Mouse (Mus musculus) heart, adult 8-10 months (tissue): ENCODE measurements at regions not wholly inside any gene's neighbourhood (a gene's known extent, or its start where the extent isn't known, plus 50 kb on each side); places are given as distances from the start of the nearest gene placed in this dataset.

Experiments
- DNase-seq: peaks from one replicate; pipeline ENCODE4 v3.0.0; 2022; ENCODE audit warnings: low spot score

- DNase-seq = peak; percentile 41
Measured at GRCm38 (mm10) chr12:71481371-71481770, 171.7 kb downstream of the Dact1 start.

DNA sequence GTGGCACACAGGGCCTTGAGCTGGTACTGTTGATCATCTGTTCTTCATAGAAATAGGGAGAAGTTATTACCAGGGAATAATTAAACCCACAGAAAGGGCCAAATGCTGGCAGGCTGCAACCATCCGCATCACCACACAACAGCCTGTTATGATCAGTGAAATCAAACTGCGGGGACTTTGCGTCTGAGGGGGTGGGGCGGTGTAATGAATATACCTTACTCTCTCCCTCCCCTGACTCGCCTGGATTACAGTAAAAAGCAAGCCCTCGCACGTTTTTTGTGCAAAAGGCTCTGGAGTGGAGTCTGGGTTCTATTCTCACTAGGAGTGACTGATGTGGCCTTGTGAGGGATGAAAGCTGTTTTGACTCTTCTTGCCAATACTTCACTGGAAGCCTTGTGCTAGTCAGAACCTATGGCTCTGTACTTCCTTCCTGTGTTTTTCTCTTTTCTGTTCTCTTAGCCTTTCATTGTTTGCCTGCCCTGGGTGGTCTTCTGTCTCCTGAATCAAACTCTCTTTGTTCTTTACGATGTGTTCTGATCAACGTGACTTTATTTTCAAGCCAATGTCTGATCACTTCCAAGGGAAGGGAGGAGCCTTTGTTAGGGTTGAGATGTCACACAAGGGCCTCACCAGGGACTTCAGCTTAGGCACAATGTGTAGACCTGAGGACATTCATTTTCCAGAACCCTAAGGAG, 172.4 kb downstream of the Dact1 start:
- DNase-seq = no peak

GRCm38 (mm10) chr12:71482619-71483018, 172.9 kb downstream of the Dact1 start:
- no peak for DNase-seq

DNA sequence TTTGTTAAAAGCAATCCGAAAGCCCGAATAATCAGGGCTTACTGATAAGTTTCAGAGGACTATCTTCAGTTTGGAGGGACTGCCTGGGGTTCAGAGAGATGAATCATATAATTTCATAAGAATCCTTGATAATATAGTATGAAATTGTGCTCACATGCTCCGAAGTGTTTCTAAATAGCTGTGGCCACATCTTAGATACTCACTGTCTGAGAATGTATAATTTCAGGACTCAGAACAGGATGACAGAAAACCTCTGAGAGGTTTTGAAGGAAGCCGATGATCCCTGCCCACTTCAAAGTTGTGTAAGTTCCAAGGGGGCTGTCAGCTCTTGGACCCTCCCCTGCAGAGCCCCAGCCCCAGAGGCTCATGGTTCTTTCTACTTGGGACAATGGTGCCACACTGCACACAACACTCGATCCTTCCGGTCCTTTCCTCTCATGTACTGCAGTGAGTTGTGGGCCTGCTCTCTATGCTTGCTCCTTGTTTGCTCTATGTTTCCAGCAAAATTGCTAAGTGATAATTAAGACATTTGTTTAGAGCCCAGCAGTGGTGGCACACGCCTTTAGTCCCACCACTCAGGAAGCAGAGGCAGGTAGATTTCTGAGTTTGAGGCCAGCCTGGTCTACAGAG, 174.0 kb downstream of the Dact1 start:
- no peak for DNase-seq

- no peak for DNase-seq
Measured at GRCm38 (mm10) chr12:71484286-71484685, 174.6 kb downstream of the Dact1 start.

- DNase-seq = no peak
Measured at GRCm38 (mm10) chr12:71486078-71486477, 176.4 kb downstream of the Dact1 start.

- DNase-seq = no peak
Measured at GRCm38 (mm10) chr12:71487591-71488435, 178.1 kb downstream of the Dact1 start.

GRCm38 (mm10) chr12:71489295-71489694, 179.6 kb downstream of the Dact1 start:
- no peak for DNase-seq

DNA sequence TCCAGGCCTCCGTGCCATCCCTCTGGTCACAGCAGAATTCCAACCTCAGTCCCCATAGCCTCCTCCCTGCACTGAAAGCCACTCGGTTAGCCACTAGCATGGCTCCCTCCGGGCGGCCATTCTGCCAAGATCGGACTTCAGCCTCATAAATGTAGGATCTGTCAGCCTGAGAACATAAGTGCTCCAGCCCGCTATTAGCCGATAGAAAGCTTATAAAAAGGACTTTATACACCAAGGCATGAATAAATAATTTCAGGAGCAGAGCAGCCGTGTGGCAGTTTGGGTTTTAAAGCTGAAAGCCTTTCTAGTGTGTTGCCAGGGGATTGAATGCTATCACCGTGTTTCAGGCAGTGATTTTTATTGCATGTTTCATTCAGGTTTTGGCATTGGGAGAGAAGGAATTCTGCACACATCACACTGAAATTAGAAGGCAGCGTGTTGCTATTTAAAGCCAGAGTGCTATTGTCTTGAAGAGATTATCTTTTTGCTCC, 185.2 kb downstream of the Dact1 start:
- DNase-seq = no peak

- DNase-seq = no peak
Measured at GRCm38 (mm10) chr12:71498246-71499029, 188.8 kb downstream of the Dact1 start.

DNA sequence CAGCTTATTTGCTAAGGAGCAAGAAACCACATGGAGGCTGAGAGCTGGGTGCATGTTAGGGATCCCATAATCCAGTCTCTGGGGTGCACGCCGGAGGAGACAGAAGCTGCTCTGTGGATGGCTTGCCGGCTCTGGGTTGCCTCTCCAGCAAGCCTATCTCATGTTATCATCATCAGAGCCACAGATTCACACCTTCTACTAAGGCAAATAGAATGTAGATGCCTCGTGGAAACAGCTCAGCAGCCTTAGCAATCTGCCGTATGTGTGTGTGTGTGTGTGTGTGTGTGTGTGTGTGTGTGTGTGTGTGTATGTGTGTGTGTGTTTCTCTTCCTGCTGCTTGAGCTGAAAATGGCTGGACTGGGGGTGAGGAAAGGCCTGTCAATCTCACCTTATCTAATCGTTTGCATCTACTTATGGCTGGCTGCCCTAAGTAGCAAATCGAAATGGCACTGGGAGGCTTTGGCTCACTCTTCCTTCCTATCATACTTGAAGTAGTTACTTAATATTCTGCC, 191.7 kb downstream of the Dact1 start:
- no peak for DNase-seq

GRCm38 (mm10) chr12:71503265-71503664, 193.6 kb downstream of the Dact1 start:
- no peak for DNase-seq

DNA sequence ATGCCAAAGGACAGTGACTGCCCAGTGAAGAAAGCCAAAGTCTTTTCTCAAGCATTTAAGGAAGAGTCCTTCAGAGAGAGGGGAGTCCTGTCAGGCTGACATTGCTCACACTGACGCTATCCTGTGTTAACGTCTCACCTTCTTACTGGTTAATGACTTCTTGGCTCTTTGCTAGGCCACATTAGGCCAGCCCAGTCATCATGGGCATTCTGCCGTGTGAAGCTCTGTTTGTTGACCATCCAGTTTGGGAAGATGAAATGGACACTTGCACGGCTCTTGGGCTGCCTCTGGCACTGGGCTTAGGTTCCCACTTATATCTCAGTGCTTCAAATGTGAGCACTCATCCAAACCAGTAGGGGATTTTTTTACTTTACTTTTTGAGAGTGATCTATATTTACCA, 196.5 kb downstream of the Dact1 start:
- DNase-seq = no peak

- no peak for DNase-seq
Measured at GRCm38 (mm10) chr12:71506716-71507115, 197.0 kb downstream of the Dact1 start.

DNA sequence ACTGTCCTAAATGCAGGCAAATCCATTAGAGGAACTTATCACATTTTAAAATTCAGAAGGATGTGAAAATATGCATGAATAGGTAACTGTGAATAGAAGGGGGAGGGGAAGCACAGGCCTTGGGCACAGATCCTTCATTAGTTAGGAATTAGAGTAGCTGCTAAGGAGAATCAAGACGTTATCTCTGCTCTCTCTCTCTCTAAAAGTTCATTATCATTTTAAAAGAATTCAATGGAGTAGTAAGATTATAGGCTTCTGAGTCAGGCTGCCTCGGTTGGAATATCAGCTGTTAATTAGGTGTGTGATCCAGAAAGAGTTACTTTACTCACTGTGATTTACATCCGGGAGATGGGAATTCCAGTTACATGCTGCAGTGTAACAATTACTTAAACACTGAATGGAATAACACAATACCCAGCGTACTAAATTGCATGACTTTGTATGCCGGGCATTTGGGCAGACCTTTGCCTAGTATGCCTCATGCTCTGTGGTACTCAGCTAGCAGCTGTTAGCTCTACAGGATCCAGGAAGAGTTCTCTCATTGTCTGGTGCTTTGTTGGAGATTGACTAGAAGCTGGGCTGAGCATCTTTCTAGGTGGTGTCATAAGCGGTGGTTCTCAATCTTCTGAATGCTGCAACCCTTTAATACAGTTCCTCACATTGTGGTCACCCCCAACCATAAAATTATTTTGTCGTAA, 203.4 kb downstream of the Dact1 start:
- no peak for DNase-seq

DNA sequence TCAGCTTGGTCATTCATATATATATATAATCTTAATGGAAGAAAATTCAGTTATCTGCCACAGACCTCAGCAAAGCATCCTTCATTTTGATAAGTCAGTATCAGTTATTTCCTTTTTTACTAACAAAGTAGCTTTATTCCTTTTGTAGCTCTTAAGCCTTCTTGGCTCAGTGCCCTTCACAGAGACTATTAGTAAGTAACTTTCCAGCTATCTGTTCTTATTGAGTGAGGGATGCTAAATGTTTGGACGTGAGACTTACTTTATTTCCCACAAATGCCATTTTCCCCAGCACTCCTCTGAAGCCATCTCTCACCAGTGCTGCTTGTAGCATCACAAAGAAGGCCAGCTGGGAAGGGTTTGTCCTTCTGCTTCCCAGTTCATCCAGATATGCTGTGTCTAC, 209.8 kb downstream of the Dact1 start:
- no peak for DNase-seq

GRCm38 (mm10) chr12:71521936-71522335, 212.3 kb downstream of the Dact1 start:
- no peak for DNase-seq

DNA sequence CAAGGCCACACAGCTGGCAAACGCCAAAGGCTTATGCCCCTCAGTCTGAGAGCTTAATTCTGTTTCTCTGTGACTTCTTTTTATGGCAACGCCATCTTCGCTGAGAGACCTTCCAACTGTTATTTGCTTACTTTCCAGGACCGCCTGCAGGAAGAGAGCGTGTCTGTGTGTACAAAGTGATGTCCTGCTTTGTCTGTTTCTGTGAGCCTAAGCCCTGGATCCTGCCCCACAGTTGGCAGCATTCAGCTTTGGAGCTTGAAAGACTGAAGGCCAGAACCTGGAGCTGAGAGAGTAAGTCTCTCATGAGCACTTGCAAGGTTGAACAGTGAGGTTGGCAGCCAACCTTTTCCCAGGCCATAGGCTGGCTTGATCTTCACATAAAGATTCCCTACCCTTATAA, 212.8 kb downstream of the Dact1 start:
- no peak for DNase-seq

- DNase-seq = no peak
Measured at GRCm38 (mm10) chr12:71524156-71524555, 214.5 kb downstream of the Dact1 start.

DNA sequence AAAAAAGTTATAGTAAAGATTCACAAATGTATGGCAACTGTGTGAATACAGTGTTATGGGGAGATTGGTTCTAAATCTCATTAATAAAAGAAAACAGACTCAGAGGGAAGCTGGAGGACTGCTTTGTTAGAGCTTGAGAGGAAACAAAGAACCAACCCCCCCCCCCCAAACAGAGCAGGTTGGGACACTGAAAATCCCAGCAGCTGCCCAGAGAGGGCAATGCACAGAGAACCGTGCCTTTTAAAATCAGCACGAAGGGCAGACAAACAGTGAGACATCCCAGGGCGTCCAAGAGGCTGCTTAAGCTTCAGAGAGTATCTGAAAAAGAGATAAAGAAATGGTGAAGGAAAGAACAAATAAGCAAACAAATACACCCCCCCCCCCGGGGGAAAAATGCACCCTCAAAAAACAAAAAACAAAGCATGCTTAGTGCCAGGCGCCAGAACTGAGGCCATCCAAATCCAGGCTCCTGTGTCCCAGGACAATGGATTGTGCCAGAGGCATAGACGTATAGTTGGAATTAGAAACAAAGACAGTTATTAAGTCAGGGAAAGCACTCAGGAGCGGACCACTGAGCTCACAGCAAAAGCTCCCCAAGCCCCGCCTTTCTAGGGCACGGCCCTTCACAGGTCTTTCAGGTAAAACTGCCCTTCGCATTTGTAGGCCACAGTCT, 215.7 kb downstream of the Dact1 start:
- DNase-seq = no peak
